Mouse (Mus musculus) liver, embryonic 14.5 days (tissue): ENCODE measurements around the gene Bag3. TPM values are rescaled to one million over a fixed set of nuclear protein-coding genes. Genes with fewer than 3 reads are reported as not detected.

ENCODE experiments used
- ATAC-seq: fragments of 200-750 bp; cut with Nextera tagmentation; 2 replicates; pipeline ENCODE4 v1.8.0; 2017; ENCODE audit warnings: moderate number of reproducible peaks, mild to moderate bottlenecking, moderate library complexity; ENCODE audit not compliant: insufficient read depth
- DNase-seq, 3 experiments: peaks; one replicate each; pipeline ENCODE4 v3.0.0-alpha.2; 2012 to 2013; ENCODE audit warnings: low read depth in 3 of 3, low spot score in 3 of 3
- H3K27ac ChIP-seq: fragments of 300-500 bp; sonication (generic); 2 replicates; pipeline ENCODE4 v1.5.1; 2014; ENCODE audit warnings: moderate library complexity, mild to moderate bottlenecking, control low read depth, inconsistent platforms
- H3K27me3 ChIP-seq: fragments of 300-500 bp; sonication (generic); 2 replicates; pipeline ENCODE4 v1.6.1; 2014; ENCODE audit warnings: mild to moderate bottlenecking, low read length, moderate library complexity; ENCODE audit not compliant: control insufficient read depth, insufficient read depth
- H3K36me3 ChIP-seq: fragments of 300-500 bp; sonication (generic); replicated peaks from 2 replicates; pipeline ENCODE4 v1.6.1; 2014; ENCODE audit warnings: low read depth; ENCODE audit not compliant: control insufficient read depth, insufficient read depth
- H3K4me1 ChIP-seq, 2 experiments: fragments of 200-500 bp in 1 of 2; fragments of 300-500 bp in 1 of 2; sonication (generic) in 1 of 2; replicated peaks; 2 replicates each; pipeline ENCODE4 v1.6.1; 2012 to 2014; ENCODE audit warnings: antibody characterized with exemption in 1 of 2, inconsistent platforms in 1 of 2, low read length in 1 of 2; ENCODE audit not compliant: control insufficient read depth in 2 of 2, insufficient read depth in 2 of 2
- H3K4me2 ChIP-seq: fragments of 300-500 bp; sonication (generic); 2 replicates; pipeline ENCODE4 v1.6.1; 2014; ENCODE audit warnings: low read depth, mild to moderate bottlenecking, control low read depth, moderate library complexity
- H3K4me3 ChIP-seq, 2 experiments: fragments of 200-500 bp in 1 of 2; fragments of 300-500 bp in 1 of 2; sonication (generic) in 1 of 2; 2 replicates each; pipeline ENCODE4 v1.5.1; 2012 to 2014; ENCODE audit warnings: low read depth in 2 of 2, low read length in 2 of 2, mild to moderate bottlenecking in 2 of 2, control low read depth in 1 of 2, inconsistent platforms in 1 of 2, moderate library complexity in 1 of 2; ENCODE audit not compliant: insufficient read depth in 1 of 2
- H3K9ac ChIP-seq: fragments of 300-500 bp; sonication (generic); replicated peaks from 2 replicates; pipeline ENCODE4 v1.6.1; 2014; ENCODE audit warnings: mild to moderate bottlenecking, control low read depth, moderate library complexity
- H3K9me3 ChIP-seq: fragments of 300-500 bp; sonication (generic); 2 replicates; pipeline ENCODE4 v1.6.1; 2016; ENCODE audit warnings: low read length, mixed read lengths; ENCODE audit not compliant: control insufficient read depth
- CTCF ChIP-seq: IDR thresholded peaks from 2 replicates; pipeline ENCODE4 v1.5.1; 2016; ENCODE audit warnings: antibody characterized with exemption, low read depth, control low read depth
- EP300 ChIP-seq: IDR thresholded peaks from 2 replicates; pipeline ENCODE4 v1.6.1; 2016; ENCODE audit warnings: antibody characterized with exemption, low read depth
- WGBS: fragments of 180-500 bp; shearing (Covaris S2); extraction: QIAGEN DNeasy Blood & Tissue Kit; methylation state at CpG from one replicate; pipeline ENCODE4 v1.1.7; 2014; ENCODE audit not compliant: insufficient replicate concordance; 5-methylcytosine and 5-hydroxymethylcytosine counted together
- polyA plus RNA-seq, 2 experiments: library from polyadenylated mRNA; depleted of rRNA in 1 of 2; stranded (reverse) in 1 of 2; unstranded in 1 of 2; fragments of >200 nt; fragmentation: Nextera tagmentation in 1 of 2; extraction: Ambion mirVana in 1 of 2; gene quantifications; 2 replicates each; pipeline versions ENCODE4 v1.2.1 to v1.2.3; 2012 to 2014

Bag3 gene
- polyA plus RNA-seq, 2 experiments, result 2.7 to 3.0 TPM

DNA sequence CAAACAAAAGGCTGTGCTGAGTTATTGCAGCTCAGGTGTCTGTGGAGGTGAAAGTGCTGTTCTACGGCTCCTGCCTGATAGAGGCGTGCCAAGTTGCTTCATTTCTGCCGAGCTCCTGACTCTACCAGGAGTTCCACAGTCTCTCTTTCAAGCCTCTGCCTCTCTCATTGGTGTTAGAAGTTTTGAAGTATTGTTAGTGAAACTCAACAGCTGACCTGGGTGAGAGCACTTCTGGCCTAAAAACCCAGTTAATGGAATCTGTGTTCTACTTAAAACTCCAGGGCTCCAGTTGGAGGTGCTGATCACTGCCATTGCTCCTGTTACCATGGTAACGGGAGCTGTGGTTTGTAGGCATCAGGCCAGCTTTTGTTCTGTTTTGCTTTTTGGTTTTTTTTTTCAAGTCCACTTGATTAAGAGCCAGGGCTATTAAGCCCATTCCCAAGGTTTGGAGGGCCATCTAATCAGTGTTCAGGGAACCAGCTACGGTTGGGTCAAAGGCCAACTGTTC lies 11.6 kb downstream of the Bag3 start:
- Histone ChIP-seq H3K9me3 (no peaks in the 10 kb centered on the region), H3K4me2 (no peak overlapping the region), H3K27ac (no peak overlapping the region), H3K4me3 (no peak overlapping the region), H3K27me3 (no peaks in the 10 kb centered on the region), H3K4me1 (peaks cover 0 to 31% of the 10 kb centered on the region in 2 experiments; a peak in 2 of 4 replicates), H3K9ac (no peak overlapping the region), H3K36me3 (no peaks in the 10 kb centered on the region)
- ATAC-seq, result no peak
- 35% methylated on average over 5 of the region's 5 CpGs for WGBS
- no peak for TF ChIP-seq EP300
- TF ChIP-seq CTCF, result no peak
- no peak for DNase-seq

GRCm38 (mm10) chr7:128536074-128536473 lies 12.7 kb downstream of the Bag3 start:
- Histone ChIP-seq H3K4me3 (no peak overlapping the region), H3K9ac (no peak overlapping the region), H3K9me3 (no peaks in the 10 kb centered on the region), H3K36me3 (no peaks in the 10 kb centered on the region), H3K27ac (no peak overlapping the region), H3K4me2 (no peak overlapping the region), H3K4me1 (peaks cover 0 to 28% of the 10 kb centered on the region in 2 experiments; a peak in 2 of 4 replicates), H3K27me3 (no peaks in the 10 kb centered on the region)
- ATAC-seq (no peak), DNase-seq (no peak)
- 7% methylated on average over 3 of the region's 3 CpGs for WGBS
- TF ChIP-seq EP300, result no peak
- no peak for TF ChIP-seq CTCF

DNA sequence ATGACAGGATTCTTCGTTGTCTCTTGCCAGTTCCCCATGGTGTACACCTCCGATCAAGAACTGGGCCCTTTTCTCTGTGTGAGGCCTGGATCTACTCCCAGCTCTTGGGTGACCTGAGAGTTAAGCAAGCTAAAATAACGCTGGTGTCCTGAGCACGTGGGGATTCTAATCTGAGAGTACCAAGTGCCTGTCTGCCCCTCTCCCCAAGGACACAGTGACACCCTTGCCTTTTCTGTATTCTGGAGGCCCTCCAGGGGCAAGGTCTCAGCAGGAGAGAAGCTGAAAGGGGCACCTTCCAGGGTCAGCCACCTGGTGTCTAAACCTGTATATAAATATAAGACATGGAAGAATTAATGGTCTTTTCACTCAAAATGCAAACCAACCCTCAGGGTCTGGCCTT lies 14.3 kb downstream of the Bag3 start:
- WGBS, result 57% methylated on average over 4 of the region's 4 CpGs
- no peak overlapping the region for H3K9ac ChIP-seq
- H3K9me3 ChIP-seq, result no peaks in the 10 kb centered on the region
- no peak overlapping the region for H3K27ac ChIP-seq
- no peak for ATAC-seq
- peaks cover 0 to 25% of the 10 kb centered on the region in 2 experiments; a peak in 2 of 4 replicates for H3K4me1 ChIP-seq
- H3K27me3 ChIP-seq, result no peaks in the 10 kb centered on the region
- H3K4me2 ChIP-seq, result no peak overlapping the region
- H3K36me3 ChIP-seq, result no peaks in the 10 kb centered on the region
- H3K4me3 ChIP-seq, result no peak overlapping the region
- no peak for DNase-seq
- TF ChIP-seq EP300, result no peak
- no peak for TF ChIP-seq CTCF

DNA sequence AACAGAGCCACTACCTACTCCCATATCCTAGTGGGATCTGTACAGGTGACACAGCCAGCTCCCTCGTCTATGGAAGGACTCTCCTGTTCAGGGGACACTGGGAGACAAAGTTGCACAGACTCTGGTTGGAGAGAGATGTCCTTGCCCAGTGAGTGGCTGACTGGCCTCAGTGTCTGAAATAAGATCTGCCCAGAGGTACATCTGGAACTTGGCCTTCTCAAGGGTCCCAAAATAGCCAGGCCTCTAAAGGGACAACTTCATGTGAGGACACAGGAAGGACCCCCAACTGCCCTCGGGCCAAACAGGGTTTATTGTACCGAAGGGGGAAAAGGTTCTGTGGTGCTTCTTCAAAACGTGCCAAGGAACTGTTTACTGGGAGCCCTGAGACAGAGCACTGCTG lies 14.8 kb downstream of the Bag3 start:
- Histone ChIP-seq H3K9me3 (no peaks in the 10 kb centered on the region), H3K4me1 (peaks cover 0 to 29% of the 10 kb centered on the region in 2 experiments; a peak in 2 of 4 replicates), H3K27ac (no peak overlapping the region), H3K27me3 (no peaks in the 10 kb centered on the region), H3K36me3 (no peaks in the 10 kb centered on the region), H3K4me2 (no peak overlapping the region), H3K9ac (no peak overlapping the region), H3K4me3 (no peak overlapping the region)
- no peak for ATAC-seq
- no peak for DNase-seq
- no peak for TF ChIP-seq CTCF
- TF ChIP-seq EP300, result no peak
- 50% methylated on average over 4 of the region's 4 CpGs for WGBS

- WGBS, result 70% methylated on average over 5 of the region's 5 CpGs
- Histone ChIP-seq H3K9me3 (no peaks in the 10 kb centered on the region), H3K4me3 (no peak overlapping the region), H3K27me3 (no peaks in the 10 kb centered on the region), H3K9ac (no peak overlapping the region), H3K36me3 (no peaks in the 10 kb centered on the region), H3K4me2 (no peak overlapping the region), H3K27ac (no peak overlapping the region), H3K4me1 (peaks cover 0 to 27% of the 10 kb centered on the region in 2 experiments; a peak in 2 of 4 replicates)
- DNase-seq (no peak), ATAC-seq (no peak)
- TF ChIP-seq CTCF (no peak), EP300 (no peak)
Measured at GRCm38 (mm10) chr7:128538769-128539168, 15.4 kb downstream of the Bag3 start.
